Mouse (Mus musculus): ENCODE data around the gene Ncs1.

Ncs1 gene

GRCm38 (mm10) chr2:31281138-31281537 lies 35.5 kb downstream of the Ncs1 start:
- no peak for DNase-seq (ENCODE audit: low read depth)

- DNase-seq (ENCODE audit: low read depth): no peak
Measured at GRCm38 (mm10) chr2:31282266-31282665, 36.6 kb downstream of the Ncs1 start.

GRCm38 (mm10) chr2:31282880-31283279 lies 37.3 kb downstream of the Ncs1 start:
- no peak for DNase-seq (ENCODE audit: low read depth)

GRCm38 (mm10) chr2:31284531-31284930 lies 38.9 kb downstream of the Ncs1 start:
- DNase-seq (ENCODE audit: low read depth): no peak

GRCm38 (mm10) chr2:31291421-31291820 lies 45.8 kb downstream of the Ncs1 start:
- DNase-seq (ENCODE audit: low read depth): no peak

GRCm38 (mm10) chr2:31294985-31295384 lies 49.4 kb downstream of the Ncs1 start:
- no peak for DNase-seq (ENCODE audit: low read depth)

GRCm38 (mm10) chr2:31296395-31296794 lies 50.8 kb downstream of the Ncs1 start:
- DNase-seq (ENCODE audit: low read depth): no peak

- DNase-seq (ENCODE audit: low read depth): peak; percentile 63
Measured at GRCm38 (mm10) chr2:31297602-31298268, 52.1 kb downstream of the Ncs1 start.

GRCm38 (mm10) chr2:31298814-31299213 lies 53.2 kb downstream of the Ncs1 start:
- no peak for DNase-seq (ENCODE audit: low read depth)

GRCm38 (mm10) chr2:31299266-31299665 lies 53.6 kb downstream of the Ncs1 start:
- no peak for DNase-seq (ENCODE audit: low read depth)

- no peak for DNase-seq (ENCODE audit: low read depth)
Measured at GRCm38 (mm10) chr2:31299996-31300395, 54.4 kb downstream of the Ncs1 start.

GRCm38 (mm10) chr2:31303177-31303576 lies 57.6 kb downstream of the Ncs1 start:
- DNase-seq (ENCODE audit: low read depth): no peak

GRCm38 (mm10) chr2:31304191-31304590 lies 58.6 kb downstream of the Ncs1 start:
- DNase-seq (ENCODE audit: low read depth): no peak

- no peak for DNase-seq (ENCODE audit: low read depth)
Measured at GRCm38 (mm10) chr2:31304801-31305665, 59.4 kb downstream of the Ncs1 start.

GRCm38 (mm10) chr2:31305684-31306083 lies 60.1 kb downstream of the Ncs1 start:
- DNase-seq (ENCODE audit: low read depth): no peak

GRCm38 (mm10) chr2:31308257-31308656 lies 62.6 kb downstream of the Ncs1 start:
- no peak for DNase-seq (ENCODE audit: low read depth)

- no peak for DNase-seq (ENCODE audit: low read depth)
Measured at GRCm38 (mm10) chr2:31309549-31309948, 63.9 kb downstream of the Ncs1 start.

GRCm38 (mm10) chr2:31314007-31314465 lies 68.4 kb downstream of the Ncs1 start, which contains the start of gene Hmcn2:
TSS of gene Hmcn2 (plus strand) at chr2:31314415.
- DNase-seq (ENCODE audit: low read depth): no peak

GRCm38 (mm10) chr2:31318162-31318561 lies 72.5 kb downstream of the Ncs1 start:
- no peak for DNase-seq (ENCODE audit: low read depth)

GRCm38 (mm10) chr2:31319200-31319599 lies 73.6 kb downstream of the Ncs1 start:
- no peak for DNase-seq (ENCODE audit: low read depth)

- DNase-seq (ENCODE audit: low read depth): no peak
Measured at GRCm38 (mm10) chr2:31327186-31327585, 81.6 kb downstream of the Ncs1 start.

- no peak for DNase-seq (ENCODE audit: low read depth)
Measured at GRCm38 (mm10) chr2:31337706-31338330, 92.2 kb downstream of the Ncs1 start.

- peak; percentile 40 for DNase-seq (ENCODE audit: low read depth)
Measured at GRCm38 (mm10) chr2:31339826-31340225, 94.2 kb downstream of the Ncs1 start.

All from fibroblast of lung, adult 2 months (primary cell).